In the genomic region with DNA sequence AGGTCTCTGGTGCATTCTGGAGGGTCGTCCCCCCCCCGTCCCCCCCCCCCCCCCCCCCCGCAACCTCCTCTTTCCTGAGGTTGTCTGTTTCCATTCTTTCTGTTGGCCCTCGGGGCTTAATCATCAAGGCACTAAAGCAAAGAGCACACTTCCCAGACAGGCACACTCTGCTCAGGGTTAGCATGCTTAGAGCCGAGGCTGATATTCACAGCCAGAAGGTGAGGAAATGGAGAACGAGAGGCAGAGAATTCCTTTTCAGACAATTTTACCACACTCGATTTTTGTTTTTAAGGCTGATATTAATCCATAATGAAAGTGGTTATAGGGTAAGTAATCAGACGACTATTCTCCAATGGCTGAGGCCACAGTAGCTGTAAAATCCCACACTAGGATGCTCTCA, we compare ENCODE assay signal across 19 mouse cellular contexts.
DNase-seq lines count a peak whose midpoint lies in the region; ATAC-seq and TF ChIP-seq lines count a peak whose summit lies in the region.
"Had no signal": no experiment of that assay in that cellular context is flagged by ENCODE, and none has a peak within 500 bp of the region (broad histone marks: within the 10 kb centered on the region; RNA-seq: fewer than 3 reads in every experiment).

No protein-coding gene starts in this region.

- no peak for ATAC-seq in heart, embryonic 15.5 days (replicated peaks; ENCODE audit: insufficient number of reproducible peaks, insufficient read depth, low FRiP score, low read depth)
- ATAC-seq in lung, embryonic 16.5 days (ENCODE audit: low read depth) = no peak
- peak; percentile 47; the same call in 1 of the 2 replicates for ATAC-seq in megakaryocyte-erythroid progenitor cell, adult 5-6 weeks (replicated peaks; ENCODE audit: low FRiP score, low TSS enrichment, poor library complexity, severe bottlenecking)
- ATAC-seq: midbrain, embryonic 15.5 days had no signal

- intact Hi-C loops in gastrocnemius, adult 2 months (cut with DNase I) = no loop called here
- intact Hi-C loops in heart, postnatal 36 days (cut with DNase I) = loop anchor here (1.0 to 5.0 kb wide), 2 partner anchors 269 to 326 kb away; a partner anchor contains a TSS

- TF ChIP-seq CTCF in gastrocnemius, adult 2 months (IDR thresholded peaks at IDR 0.05) = no peak

- peak overlapping the region; percentile 55 for H3K4me2 ChIP-seq in heart, embryonic 15.5 days
- H3K4me2 ChIP-seq in lung, embryonic 16.5 days (ENCODE audit: low read depth, low read length) = no peak overlapping the region
- H3K4me2 ChIP-seq: embryonic facial prominence, embryonic 12.5 days; forebrain, embryonic 13.5 days; midbrain, embryonic 15.5 days had no signal

- no peak for DNase-seq in gastrocnemius, adult 2 months
- no peak for DNase-seq in gastrocnemius, postnatal 10 days
- no peak for DNase-seq in heart, postnatal 36 days
- no peak for DNase-seq in lung, adult 18-20 months
- DNase-seq in layer of hippocampus, adult 8-10 months (ENCODE audit: low spot score in 2 of 2) = no peak
- DNase-seq: adrenal gland, adult 8-10 months; cerebellum, adult 11 months; cerebellum, postnatal 10 days; kidney, postnatal 25 days; lung, postnatal 4 days; thymus, postnatal 14 days had no signal

- peaks cover 11% of the 10 kb centered on the region; the same call in 1 of the 2 replicates for H3K4me1 ChIP-seq in heart, embryonic 15.5 days (replicated peaks)
- H3K4me1 ChIP-seq in lung, embryonic 16.5 days (replicated peaks; ENCODE audit: control insufficient read depth, insufficient read depth, low read length) = no peaks in the 10 kb centered on the region
- H3K4me1 ChIP-seq: embryonic facial prominence, embryonic 12.5 days; forebrain, embryonic 13.5 days; midbrain, embryonic 15.5 days had no signal

- H3K9ac ChIP-seq in heart, embryonic 15.5 days = no peak overlapping the region
- H3K9ac ChIP-seq in lung, embryonic 16.5 days (ENCODE audit: low read length) = no peak overlapping the region
- H3K9ac ChIP-seq: embryonic facial prominence, embryonic 12.5 days; forebrain, embryonic 13.5 days; midbrain, embryonic 15.5 days had no signal

- H3K36me3 ChIP-seq in heart, embryonic 15.5 days = no peaks in the 10 kb centered on the region
- no peaks in the 10 kb centered on the region for H3K36me3 ChIP-seq in lung, embryonic 16.5 days (ENCODE audit: control insufficient read depth, insufficient read depth, low read length)
- H3K36me3 ChIP-seq: embryonic facial prominence, embryonic 12.5 days; midbrain, embryonic 15.5 days had no signal

- 18% methylated on average over 8 of the region's 8 CpGs for WGBS in heart, embryonic 15.5 days
- WGBS in lung, embryonic 16.5 days = 55% methylated on average over 7 of the region's 8 CpGs

- peak overlapping the region; percentile 29; the same call in 1 of the 2 replicates for H3K27ac ChIP-seq in gastrocnemius, adult 2 months
- peak overlapping the region; percentile 69 for H3K27ac ChIP-seq in heart, embryonic 15.5 days
- peak overlapping the region; percentile 39; the same call in 1 of the 2 replicates for H3K27ac ChIP-seq in lung, embryonic 16.5 days (ENCODE audit: low read length)
- H3K27ac ChIP-seq: embryonic facial prominence, embryonic 12.5 days; forebrain, embryonic 13.5 days; midbrain, embryonic 15.5 days had no signal

- H3K27me3 ChIP-seq in heart, embryonic 15.5 days = no peaks in the 10 kb centered on the region
- H3K27me3 ChIP-seq in lung, embryonic 16.5 days (ENCODE audit: control insufficient read depth, insufficient read depth, low read depth, low read length) = no peaks in the 10 kb centered on the region
- H3K27me3 ChIP-seq: embryonic facial prominence, embryonic 12.5 days; forebrain, embryonic 13.5 days; midbrain, embryonic 15.5 days had no signal

- no peaks in the 10 kb centered on the region for H3K9me3 ChIP-seq in heart, embryonic 15.5 days (replicated peaks)
- H3K9me3 ChIP-seq in lung, embryonic 16.5 days (ENCODE audit: control insufficient read depth, low read length) = no peaks in the 10 kb centered on the region
- H3K9me3 ChIP-seq: embryonic facial prominence, embryonic 12.5 days; forebrain, embryonic 13.5 days; midbrain, embryonic 15.5 days had no signal

- H3K4me3 ChIP-seq in gastrocnemius, adult 2 months = peak overlapping the region; percentile 24
- H3K4me3 ChIP-seq in heart, embryonic 15.5 days = peak overlapping the region; percentile 8
- H3K4me3 ChIP-seq in lung, embryonic 16.5 days (ENCODE audit: low read length) = no peak overlapping the region
- H3K4me3 ChIP-seq: embryonic facial prominence, embryonic 12.5 days; erythroblast, embryonic 14.5 days; forebrain, embryonic 13.5 days; midbrain, embryonic 15.5 days; myocyte had no signal
